Mouse (Mus musculus) cerebellum, adult 9-10 months (tissue): ENCODE measurements around the gene Lrrc57.
A peak's percentile ranks its signal among the peaks of the same experiment; 100 is the strongest.
"Not testable (repeated sequence)": the region's sequence is repeated elsewhere in the genome, so short reads cannot be mapped to it uniquely, and the experiment has no call there.

Experiments used
- DNase-seq: peaks from one replicate; pipeline ENCODE4 v3.0.0; 2022

Lrrc57 gene

GRCm38 (mm10) chr2:120597734-120598133 is 11.6 kb downstream of the Lrrc57 start:
- DNase-seq: no peak

- no peak for DNase-seq
Measured at GRCm38 (mm10) chr2:120592227-120592626, 17.1 kb downstream of the Lrrc57 start.

GRCm38 (mm10) chr2:120589759-120590158 is 19.6 kb downstream of the Lrrc57 start:
- no peak for DNase-seq

- no peak for DNase-seq
Measured at GRCm38 (mm10) chr2:120578286-120578685, 31.0 kb downstream of the Lrrc57 start.

GRCm38 (mm10) chr2:120577799-120578198 is 31.5 kb downstream of the Lrrc57 start:
- no peak for DNase-seq

GRCm38 (mm10) chr2:120575978-120576377 is 33.3 kb downstream of the Lrrc57 start:
- no peak for DNase-seq

- no peak for DNase-seq
Measured at GRCm38 (mm10) chr2:120575121-120575520, 34.2 kb downstream of the Lrrc57 start.

GRCm38 (mm10) chr2:120572161-120572560 is 37.2 kb downstream of the Lrrc57 start:
- DNase-seq: not testable (repeated sequence)

GRCm38 (mm10) chr2:120571081-120571480 is 38.2 kb downstream of the Lrrc57 start:
- no peak for DNase-seq

- DNase-seq: no peak
Measured at GRCm38 (mm10) chr2:120567798-120568320, 41.5 kb downstream of the Lrrc57 start.

GRCm38 (mm10) chr2:120566886-120567797 is 42.2 kb downstream of the Lrrc57 start, which contains the start of gene Snap23:
Snap23 (plus strand) TSS chr2:120567671.
- peak; percentile 95 for DNase-seq

GRCm38 (mm10) chr2:120565363-120565762 is 44.0 kb downstream of the Lrrc57 start:
- no peak for DNase-seq

GRCm38 (mm10) chr2:120564548-120565188 is 44.7 kb downstream of the Lrrc57 start:
- DNase-seq: not testable (repeated sequence)

GRCm38 (mm10) chr2:120563235-120563990 is 45.9 kb downstream of the Lrrc57 start, which contains the start of gene Zfp106:
Zfp106 (minus strand) TSS chr2:120563843.
- DNase-seq: peak; percentile 91

GRCm38 (mm10) chr2:120562859-120563234 is 46.5 kb downstream of the Lrrc57 start:
- no peak for DNase-seq

GRCm38 (mm10) chr2:120561524-120561923 is 47.8 kb downstream of the Lrrc57 start:
- no peak for DNase-seq

GRCm38 (mm10) chr2:120558813-120559212 is 50.5 kb downstream of the Lrrc57 start:
- DNase-seq: no peak

GRCm38 (mm10) chr2:120556868-120557267 is 52.5 kb downstream of the Lrrc57 start:
- DNase-seq: no peak
